Mouse (Mus musculus): ENCODE data around the gene Eif3g. TPM values are rescaled to one million over a fixed set of nuclear protein-coding genes. Genes with fewer than 3 reads are reported as not detected.

The Eif3g gene
- total RNA-seq (2021): 100 to 1,000 TPM; 116 to 126 TPM

DNA sequence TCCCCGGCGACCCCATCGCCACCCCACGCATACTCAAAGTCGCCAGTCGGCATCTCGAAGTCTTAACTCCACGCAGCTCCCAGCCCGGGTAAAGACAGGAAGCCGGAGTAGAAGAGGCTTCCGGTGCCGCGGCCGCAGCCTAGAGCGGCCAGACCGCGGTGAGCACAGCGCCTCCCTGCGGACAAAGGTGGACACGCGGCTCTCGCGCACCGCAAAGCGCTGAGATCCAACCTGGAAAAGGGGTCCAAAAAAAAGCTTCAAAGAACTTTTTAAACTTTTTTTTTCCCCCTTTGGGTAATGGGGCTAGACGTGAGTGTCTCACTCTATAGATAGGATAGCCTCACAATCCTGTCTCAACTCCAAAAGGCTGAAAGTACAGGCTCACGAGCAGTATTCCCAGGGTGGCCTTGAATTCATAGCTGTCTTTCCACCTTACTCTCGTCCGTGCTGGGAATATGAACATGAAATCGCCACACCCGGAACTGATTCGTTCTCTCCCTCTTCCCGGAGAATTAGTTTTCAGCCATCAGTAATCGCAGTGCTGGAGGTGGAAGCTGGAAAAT lies at the start of gene Eif3g:
Eif3g (minus strand) TSS at position 113 of the 563 bp plus-strand sequence.
- DNase-seq: peak; percentile 92

DNA sequence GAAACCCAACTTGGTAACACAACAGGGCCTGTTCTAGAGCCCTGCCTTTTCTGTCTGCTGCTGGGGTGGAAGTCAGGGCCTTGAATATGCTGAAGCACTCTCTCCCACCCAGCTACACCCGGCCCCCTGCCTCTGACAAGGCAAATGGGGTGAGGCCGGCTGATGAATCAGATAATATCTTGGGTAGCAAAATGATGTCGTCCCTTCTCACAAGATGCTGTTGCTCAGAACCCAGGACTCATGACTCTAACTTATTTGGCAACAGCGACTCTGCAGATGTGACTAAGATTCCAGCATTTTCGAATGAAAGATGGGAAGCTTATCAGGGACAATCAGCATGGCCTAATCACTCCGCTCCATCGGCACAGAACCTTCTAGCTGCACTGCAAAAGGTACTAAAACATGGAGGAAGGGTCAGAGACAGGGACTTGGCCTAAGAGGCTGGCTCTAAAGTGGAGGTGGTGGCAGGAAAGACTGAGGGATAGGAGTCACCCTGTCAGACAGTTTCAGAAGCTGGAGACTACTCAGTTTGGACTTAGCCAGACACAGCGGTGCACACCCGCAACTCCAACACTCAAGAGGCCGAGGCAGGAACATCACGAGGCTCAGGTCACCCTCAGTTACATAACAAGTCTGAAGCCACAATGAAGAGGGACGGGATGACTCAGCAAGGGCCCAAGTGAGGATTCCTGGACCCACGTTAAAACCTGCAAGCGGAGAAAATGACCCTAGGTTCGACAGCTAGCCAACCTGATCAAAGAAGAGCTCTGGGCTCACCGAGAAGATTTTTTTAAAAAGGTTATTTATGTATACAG lies 47.9 kb upstream of the Eif3g start:
- DNase-seq: no peak

- DNase-seq: no peak
These were observed 46.4 kb upstream of the Eif3g start for GRCm38 (mm10) chr9:20944697-20945370.

DNA sequence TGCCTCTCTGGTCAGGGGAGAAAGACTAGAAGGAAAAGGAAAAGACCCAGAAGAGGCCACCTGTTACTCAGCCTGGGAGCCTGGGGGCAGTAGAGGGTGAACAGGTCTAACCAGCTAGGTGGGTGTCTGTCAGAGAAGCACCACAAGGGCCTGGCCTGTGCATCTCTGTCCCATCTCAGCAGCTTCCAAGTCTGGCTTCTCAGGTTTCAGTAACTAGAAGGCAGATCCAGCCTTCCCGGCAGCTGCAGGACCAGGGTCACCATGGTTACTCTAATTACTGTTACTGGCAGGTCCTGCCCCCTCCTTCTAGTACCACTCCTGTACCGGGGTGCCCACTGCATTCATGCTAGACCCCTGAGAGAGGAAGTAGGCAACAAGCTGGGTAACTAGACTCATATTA lies 45.5 kb upstream of the Eif3g start:
- DNase-seq: no peak

DNA sequence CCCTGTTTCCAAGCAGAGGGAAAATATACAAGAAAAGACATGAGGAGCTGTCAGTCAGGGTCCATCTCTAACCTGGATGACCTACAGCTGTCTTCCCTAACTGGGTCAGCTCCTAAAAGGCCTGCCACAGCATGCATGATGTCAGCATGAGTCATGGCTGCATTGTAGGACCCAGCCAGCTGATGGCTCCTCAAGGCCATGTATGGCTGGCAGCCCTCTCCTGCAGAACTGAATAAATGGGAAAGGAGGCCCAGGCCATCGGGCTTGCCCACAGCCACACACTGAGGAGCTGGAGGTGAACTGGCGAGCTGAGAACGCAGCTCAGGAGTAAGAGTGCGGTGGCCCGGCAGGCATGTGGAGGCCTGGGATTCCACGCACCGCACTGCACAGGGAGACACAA lies 45.0 kb upstream of the Eif3g start:
- peak; percentile 28 for DNase-seq

DNA sequence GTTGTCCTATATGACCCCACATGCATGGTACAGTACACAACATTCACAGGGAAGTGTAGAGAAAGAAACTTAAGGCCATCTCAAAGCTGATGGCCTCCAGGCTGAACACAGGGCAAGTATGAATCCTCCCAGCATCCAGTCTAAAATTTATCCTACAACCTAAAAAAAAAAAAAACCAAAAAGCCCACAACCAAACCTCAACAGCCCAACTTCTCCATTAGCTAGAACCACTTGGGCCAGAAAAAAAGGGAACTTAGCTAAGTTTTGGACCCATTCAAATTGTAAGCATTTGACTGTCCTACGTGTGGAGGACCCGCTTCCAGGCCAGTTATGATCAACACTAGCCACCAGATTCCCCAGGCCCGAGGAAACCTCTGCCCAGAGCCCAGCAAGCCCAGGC lies 24.8 kb upstream of the Eif3g start:
- no peak for DNase-seq

GRCm38 (mm10) chr9:20916160-20916559 lies 17.7 kb upstream of the Eif3g start:
- DNase-seq: peak; percentile 27

DNA sequence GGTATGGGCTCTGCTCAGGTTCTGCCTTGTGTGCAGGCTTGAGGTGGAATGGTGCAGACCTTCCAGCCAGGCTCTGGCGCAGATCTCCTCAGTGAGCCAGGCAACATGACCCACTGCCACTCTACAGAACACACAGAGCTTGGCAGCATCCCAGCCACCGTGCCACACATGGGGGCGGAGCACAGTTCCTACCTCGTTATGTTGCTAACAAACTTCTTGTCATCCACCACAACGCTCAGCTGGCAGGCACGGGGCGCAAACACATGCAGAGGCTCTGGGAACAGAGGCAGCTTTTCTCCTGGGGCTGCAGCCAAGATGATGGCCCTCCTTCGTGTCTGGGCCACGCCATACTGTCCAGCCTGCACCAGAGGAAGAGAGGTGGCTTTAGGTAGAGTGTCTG lies 11.5 kb upstream of the Eif3g start:
- DNase-seq: peak; percentile 43

GRCm38 (mm10) chr9:20902174-20902491 lies 3.7 kb upstream of the Eif3g start:
- no peak for DNase-seq

GRCm38 (mm10) chr9:20901466-20902173 lies 3.2 kb upstream of the Eif3g start:
- peak; percentile 45 for DNase-seq

DNA sequence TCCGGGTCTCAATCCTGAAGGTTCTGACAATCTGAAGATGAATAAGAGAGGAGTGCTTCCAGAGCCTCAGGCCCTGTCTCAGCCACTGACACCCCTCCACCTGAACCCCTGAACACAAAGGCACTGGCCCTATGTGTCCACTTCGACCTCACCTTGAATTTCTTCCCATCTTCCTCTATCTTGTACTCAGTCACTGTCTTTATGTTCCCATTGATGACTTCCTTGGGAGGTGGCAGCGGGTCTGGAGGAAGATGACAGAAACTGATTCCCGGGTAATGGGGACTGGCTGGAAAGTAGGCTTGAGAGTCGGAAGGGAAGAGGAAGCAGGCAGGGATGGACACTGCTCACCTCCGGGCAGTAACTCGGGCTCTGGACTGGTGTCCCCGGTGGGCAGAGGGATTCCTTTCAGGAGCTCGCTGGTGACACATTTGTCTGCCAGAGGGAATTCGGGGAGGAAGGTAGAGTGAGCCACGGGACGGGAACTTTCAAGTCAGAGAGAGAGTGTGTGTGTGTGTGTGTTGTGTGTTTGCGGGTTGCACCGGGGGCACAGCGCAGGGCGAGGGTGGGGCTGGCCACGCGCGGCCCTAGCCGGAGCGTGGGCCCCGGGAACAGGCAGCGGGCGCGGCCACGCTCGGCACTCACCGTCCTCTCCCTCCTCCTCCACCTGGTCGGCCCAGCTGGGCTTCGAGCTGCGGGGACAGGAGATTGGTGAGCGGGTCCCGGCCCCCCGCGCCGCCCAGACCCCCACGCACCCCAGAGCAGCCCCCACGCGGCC lies 500 bp downstream of the Eif3g start:
- no peak for DNase-seq

- no peak for DNase-seq
These were observed 3.0 kb downstream of the Eif3g start for GRCm38 (mm10) chr9:20895382-20895781.

DNA sequence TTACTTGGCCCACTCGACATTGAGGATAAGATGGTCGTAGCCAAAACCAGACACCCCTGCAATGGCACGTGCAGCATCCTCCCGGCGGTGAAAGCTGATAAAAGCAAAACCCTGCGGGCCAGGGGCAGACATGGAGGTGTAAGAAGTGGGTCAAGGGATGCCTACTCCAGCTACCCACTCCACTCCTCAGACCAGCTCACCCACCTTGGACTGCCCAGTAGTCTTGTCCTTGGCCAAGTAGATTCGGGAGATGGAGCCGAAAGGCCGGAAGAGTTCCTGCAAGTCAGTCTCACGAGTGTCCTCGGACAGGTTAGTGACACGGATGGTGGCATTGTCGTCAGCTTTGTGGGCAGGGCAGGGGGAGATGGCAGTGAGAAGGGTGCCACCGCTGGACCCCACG lies 3.8 kb downstream of the Eif3g start:
- DNase-seq: no peak

- DNase-seq: no peak
These were observed 4.7 kb downstream of the Eif3g start for GRCm38 (mm10) chr9:20893590-20894343.

DNA sequence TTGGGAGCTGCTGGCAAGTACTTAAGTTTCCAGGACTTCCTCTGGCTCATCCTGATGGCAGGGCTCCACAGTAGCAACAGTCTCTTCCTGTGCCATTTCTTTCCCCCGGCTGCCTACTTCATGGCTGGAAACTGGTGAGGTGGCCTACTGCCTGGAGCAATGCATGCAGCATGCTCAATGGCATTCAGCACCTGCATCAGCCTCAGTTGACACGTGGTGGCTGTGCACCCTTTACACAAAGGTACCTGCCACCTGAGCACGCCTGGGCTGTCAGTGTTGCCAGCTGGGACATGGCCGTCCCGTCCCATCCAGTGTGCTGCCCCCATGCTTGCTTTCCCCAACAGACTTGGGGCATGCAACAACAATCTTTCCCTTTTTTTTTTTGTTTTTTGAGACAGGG lies 5.4 kb downstream of the Eif3g start:
- DNase-seq: no peak

DNA sequence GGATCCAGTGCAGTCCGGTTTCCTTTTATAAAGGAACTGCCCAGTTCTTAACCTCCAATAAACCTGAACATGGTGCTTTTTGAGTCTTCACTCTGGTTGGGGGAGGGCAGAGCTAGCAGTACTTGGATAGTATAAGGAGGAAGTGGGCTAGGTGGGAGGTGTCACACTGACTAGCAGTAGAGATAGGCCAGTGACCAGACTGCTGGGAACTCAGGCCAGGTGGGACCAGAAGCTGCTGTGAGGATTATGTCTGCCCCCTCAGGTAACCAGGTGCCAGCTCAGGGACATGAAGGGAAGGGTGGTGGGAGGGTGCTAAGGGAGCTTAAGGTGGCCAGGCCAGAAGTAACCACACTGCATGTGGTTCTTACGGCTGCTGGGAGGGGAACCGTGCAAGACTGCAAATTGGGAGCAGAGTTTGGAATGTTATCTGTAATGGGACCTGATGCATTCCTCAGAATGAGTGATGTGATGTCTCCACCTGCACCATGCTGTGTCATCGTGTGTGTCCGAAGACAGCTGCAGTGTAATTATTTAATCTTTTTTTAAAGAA lies 6.2 kb downstream of the Eif3g start:
- no peak for DNase-seq

GRCm38 (mm10) chr9:20891339-20892103 lies 6.9 kb downstream of the Eif3g start:
- no peak for DNase-seq

- no peak for DNase-seq
These were observed 8.0 kb downstream of the Eif3g start for GRCm38 (mm10) chr9:20890411-20890810.

DNA sequence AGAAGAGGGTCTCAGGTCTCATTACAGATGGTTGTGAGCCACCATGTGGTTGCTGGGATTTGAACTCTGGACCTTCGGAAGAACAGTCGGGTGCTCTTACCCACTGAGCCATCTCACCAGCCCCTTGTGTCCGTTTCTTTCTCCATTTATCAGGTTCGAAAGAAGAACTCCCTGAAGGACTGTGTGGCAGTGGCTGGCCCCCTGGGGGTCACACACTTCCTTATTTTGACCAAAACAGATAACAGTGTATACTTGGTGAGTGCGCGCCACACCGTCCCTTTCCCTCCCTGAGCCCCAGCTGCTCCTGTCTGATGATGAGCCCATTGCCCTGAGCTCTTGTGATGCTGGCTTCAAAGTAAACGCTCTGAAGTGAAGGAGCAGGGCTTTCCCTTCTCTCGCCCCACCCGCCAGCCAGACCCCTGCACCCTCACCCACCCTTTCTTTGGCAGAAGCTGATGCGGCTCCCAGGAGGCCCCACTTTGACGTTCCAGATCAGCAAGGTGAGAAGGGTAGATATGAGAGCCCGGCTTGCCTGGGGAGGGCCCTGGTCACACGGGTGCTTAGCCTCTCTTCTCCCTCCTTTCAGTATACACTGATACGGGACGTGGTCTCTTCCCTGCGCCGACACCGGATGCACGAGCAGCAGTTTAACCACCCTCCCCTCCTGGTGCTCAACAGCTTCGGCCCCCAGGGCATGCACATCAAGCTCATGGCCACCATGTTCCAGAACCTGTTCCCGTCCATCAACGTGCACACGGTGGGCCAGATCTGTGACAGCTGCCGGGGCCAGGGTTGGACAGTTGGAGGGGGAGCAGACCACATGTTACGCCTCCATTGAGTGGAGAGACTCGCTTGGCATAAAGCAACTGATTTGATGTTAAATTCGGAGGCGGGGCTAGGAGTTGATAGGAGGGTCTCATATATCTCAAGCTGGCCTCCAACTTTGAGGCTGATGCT lies 9.0 kb downstream of the Eif3g start:
- no peak for DNase-seq

All from heart, postnatal 4 days (tissue).